Mouse (Mus musculus) lung, postnatal 14 days (tissue): Measurements from ENCODE around the gene Trip4.
"Not testable (repeated sequence)": the region's sequence is repeated elsewhere in the genome, so short reads cannot be mapped to it uniquely, and the experiment has no call there.

ENCODE experiments used
- DNase-seq: peaks from one replicate; pipeline ENCODE4 v3.0.0; 2021

Trip4 gene

GRCm38 (mm10) chr9:65791846-65792245 is 116.7 kb downstream of the Trip4 start:
- DNase-seq, result no peak

DNA sequence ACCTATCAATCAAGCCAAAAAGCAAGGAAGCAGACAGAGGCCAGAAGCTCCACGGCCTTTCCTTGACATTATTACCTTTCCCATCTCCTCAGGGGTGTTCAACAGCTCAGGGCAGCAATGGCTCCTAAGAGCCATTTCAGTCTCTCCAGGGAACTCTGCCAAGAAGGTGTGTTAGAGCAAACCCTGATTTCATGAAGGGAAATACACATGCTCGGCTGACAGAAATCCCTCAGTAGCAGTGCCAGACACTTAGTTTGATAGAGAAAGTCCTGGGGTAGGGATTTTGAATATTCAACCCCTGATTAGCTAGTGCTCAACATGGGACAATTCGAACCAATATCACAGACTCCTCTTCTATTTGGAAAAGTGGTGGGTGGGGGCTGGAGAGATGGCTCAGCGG is 117.5 kb downstream of the Trip4 start:
- no peak for DNase-seq

- DNase-seq, result no peak
Measured at GRCm38 (mm10) chr9:65789788-65790187, 118.8 kb downstream of the Trip4 start.

GRCm38 (mm10) chr9:65788556-65788955 is 120.0 kb downstream of the Trip4 start:
- DNase-seq, result no peak

GRCm38 (mm10) chr9:65787829-65788344 is 120.7 kb downstream of the Trip4 start:
- DNase-seq, result no peak

- peak; percentile 29 for DNase-seq
Measured at GRCm38 (mm10) chr9:65786885-65787787, 121.5 kb downstream of the Trip4 start.

DNA sequence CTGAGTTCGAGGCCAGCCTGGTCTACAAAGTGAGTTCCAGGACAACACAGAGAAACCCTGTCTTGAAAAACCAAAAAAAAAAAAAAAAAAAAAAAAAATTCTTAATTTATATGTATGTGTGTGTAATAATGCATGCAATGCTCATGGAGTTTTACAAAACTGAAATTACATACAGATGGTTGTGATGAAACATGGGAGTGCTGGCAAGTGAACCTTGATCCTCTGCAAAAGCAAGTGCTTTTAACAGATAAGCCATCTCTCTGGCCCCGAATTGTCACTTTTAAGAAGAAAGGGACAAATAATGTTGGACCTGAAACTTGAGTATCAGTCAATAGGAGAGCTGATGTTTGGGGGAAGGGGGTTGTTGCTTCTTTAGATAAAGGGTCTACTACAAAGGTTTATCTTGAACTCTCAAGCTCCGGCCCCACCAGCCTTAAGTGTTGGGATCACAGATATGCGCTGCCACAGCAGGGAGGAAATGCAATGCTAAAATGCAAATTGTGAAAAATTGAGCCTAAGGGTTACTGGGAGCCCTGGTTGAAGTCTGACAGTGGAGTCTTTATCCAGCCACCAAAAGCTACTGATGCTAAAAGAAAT is 122.7 kb downstream of the Trip4 start:
- no peak for DNase-seq

DNA sequence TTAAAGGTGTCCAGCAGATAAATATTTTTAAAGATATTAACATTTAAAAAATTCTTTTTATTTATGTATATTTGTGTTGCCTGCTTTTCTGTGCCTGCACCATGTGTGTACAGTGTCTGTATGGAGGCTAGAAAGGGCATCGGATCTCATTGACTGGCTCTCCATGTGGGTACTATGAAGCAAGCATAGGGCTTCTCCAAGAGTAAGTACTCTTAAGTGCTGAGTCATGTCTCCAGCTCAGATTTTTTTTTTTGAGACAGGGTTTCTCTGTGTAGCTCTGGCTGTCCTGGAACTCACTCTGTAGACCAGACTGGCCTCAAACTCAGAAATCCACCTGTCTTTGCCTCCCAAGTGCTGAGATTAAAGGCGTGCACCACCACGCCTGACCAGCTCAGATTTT is 129.0 kb downstream of the Trip4 start:
- not testable (repeated sequence) for DNase-seq
